Mouse (Mus musculus) kidney, adult 2 months (tissue): Measurements from ENCODE around the gene Atp8a1. TPM values are rescaled to one million over a fixed set of nuclear protein-coding genes. Genes with fewer than 3 reads are reported as not detected.

Experiments used
- DNase-seq: peaks from one replicate; pipeline ENCODE4 v3.0.0; 2021
- H3K27ac ChIP-seq: fragments of 200-500 bp; 2 replicates; pipeline ENCODE4 v1.5.1; 2012; ENCODE audit warnings: low read depth, low read length, control low read depth, inconsistent platforms; ENCODE audit not compliant: insufficient read depth
- H3K27me3 ChIP-seq: fragments of 200-500 bp; replicated peaks from 2 replicates; pipeline ENCODE4 v1.6.1; 2012; ENCODE audit warnings: mild to moderate bottlenecking, moderate library complexity, low read length, inconsistent platforms; ENCODE audit not compliant: control insufficient read depth, insufficient read depth
- H3K36me3 ChIP-seq: fragments of 200-500 bp; 2 replicates; pipeline ENCODE4 v1.6.1; 2012; ENCODE audit warnings: mild to moderate bottlenecking, moderate library complexity, low read length, inconsistent platforms; ENCODE audit not compliant: control insufficient read depth, insufficient read depth
- H3K4me1 ChIP-seq: fragments of 200-500 bp; 2 replicates; pipeline ENCODE4 v1.6.1; 2011; ENCODE audit warnings: low read length; ENCODE audit not compliant: control insufficient read depth, insufficient read depth
- H3K4me3 ChIP-seq: fragments of 200-500 bp; 2 replicates; pipeline ENCODE4 v1.5.1; 2011; ENCODE audit warnings: mild to moderate bottlenecking, low read depth, low read length, control low read depth; ENCODE audit not compliant: insufficient read depth
- CTCF ChIP-seq: fragments of 200-500 bp; conservative IDR thresholded peaks from 2 replicates; pipeline ENCODE4 v1.5.1; 2011; ENCODE audit warnings: low read depth, mild to moderate bottlenecking, control low read depth, low read length, moderate library complexity, mixed read lengths; ENCODE audit not compliant: insufficient read depth, insufficient read length
- POLR2A ChIP-seq: fragments of 200-500 bp; IDR thresholded peaks from one replicate; pipeline ENCODE4 v1.6.1; 2011; ENCODE audit warnings: low read depth, low read length, control low read depth
- WGBS: fragments of 180-500 bp; shearing (Covaris S2); methylation state at CpG from one replicate; pipeline ENCODE4 v1.1.7; 2018; 5-methylcytosine and 5-hydroxymethylcytosine counted together
- polyA plus RNA-seq: library from polyadenylated mRNA; depleted of rRNA; stranded (reverse); fragments of >200 nt; gene quantifications from 2 replicates; pipeline ENCODE4 v1.2.3, GENCODE M21; 2012

The Atp8a1 gene
- polyA plus RNA-seq, 1 experiment: 5.1 TPM

- Histone ChIP-seq H3K27ac (no peak overlapping the region), H3K27me3 (no peaks in the 10 kb centered on the region), H3K4me1 (no peaks in the 10 kb centered on the region), H3K36me3 (no peaks in the 10 kb centered on the region), H3K4me3 (no peak overlapping the region)
- TF ChIP-seq POLR2A (no peak), CTCF (no peak; the same call in 1 of the 2 replicates)
- peak; percentile 12 for DNase-seq
- 80% methylated on average over 21 of the region's 21 CpGs for WGBS
Observed at GRCm38 (mm10) chr5:67647568-67647967, 199.7 kb downstream of the Atp8a1 start.

GRCm38 (mm10) chr5:67646756-67647529 lies 200.3 kb downstream of the Atp8a1 start:
- WGBS: 66% methylated on average over 20 of the region's 20 CpGs
- Histone ChIP-seq H3K27ac (no peak overlapping the region), H3K4me3 (no peak overlapping the region), H3K4me1 (no peaks in the 10 kb centered on the region), H3K27me3 (no peaks in the 10 kb centered on the region), H3K36me3 (no peaks in the 10 kb centered on the region)
- no peak for DNase-seq
- TF ChIP-seq CTCF (no peak), POLR2A (no peak)

- Histone ChIP-seq H3K27ac (no peak overlapping the region), H3K4me1 (no peaks in the 10 kb centered on the region), H3K4me3 (no peak overlapping the region), H3K27me3 (no peaks in the 10 kb centered on the region), H3K36me3 (no peaks in the 10 kb centered on the region)
- TF ChIP-seq POLR2A (no peak), CTCF (no peak)
- WGBS: 88% methylated on average over 5 of the region's 5 CpGs
- DNase-seq: no peak
Observed at GRCm38 (mm10) chr5:67643537-67644255, 203.5 kb downstream of the Atp8a1 start.

DNA sequence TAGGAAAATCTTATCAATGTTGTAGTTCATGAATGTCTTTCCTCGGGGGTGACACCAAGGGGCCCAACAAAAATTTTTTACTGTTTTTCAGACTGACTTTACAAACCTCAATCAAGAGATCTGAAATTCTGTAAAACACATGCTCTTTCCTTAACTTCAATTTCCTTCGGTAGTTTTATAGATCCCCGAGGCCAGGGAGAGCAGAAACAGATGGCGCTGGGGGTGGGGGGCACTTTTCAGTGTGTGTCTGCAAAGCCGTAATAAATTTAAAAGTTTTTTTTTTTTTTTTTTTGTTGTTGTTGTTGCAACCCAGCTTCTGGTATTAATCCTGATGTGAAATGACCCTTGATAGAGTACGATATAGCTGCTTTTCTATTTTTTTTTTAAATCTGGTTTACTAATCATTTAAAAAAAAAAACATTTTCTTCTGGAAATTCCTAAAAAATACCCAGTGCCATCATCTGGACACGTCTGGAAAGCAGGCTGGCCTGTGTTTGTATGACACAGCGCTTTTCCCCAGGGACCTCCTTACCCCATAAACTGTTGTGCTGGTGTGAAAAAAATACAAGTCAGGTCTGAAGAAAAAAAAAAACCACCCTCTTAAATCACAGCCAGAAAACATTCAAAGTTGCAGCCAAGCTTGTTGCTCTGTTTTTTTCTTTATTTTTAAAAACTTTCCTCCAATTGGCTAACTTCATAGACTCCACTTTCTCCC lies 205.7 kb downstream of the Atp8a1 start:
- Histone ChIP-seq H3K27ac (no peak overlapping the region), H3K27me3 (no peaks in the 10 kb centered on the region), H3K4me1 (no peaks in the 10 kb centered on the region), H3K4me3 (no peak overlapping the region), H3K36me3 (no peaks in the 10 kb centered on the region)
- TF ChIP-seq CTCF (no peak), POLR2A (no peak)
- peak; percentile 4 for DNase-seq
- WGBS: 53% methylated on average over 8 of the region's 8 CpGs

DNA sequence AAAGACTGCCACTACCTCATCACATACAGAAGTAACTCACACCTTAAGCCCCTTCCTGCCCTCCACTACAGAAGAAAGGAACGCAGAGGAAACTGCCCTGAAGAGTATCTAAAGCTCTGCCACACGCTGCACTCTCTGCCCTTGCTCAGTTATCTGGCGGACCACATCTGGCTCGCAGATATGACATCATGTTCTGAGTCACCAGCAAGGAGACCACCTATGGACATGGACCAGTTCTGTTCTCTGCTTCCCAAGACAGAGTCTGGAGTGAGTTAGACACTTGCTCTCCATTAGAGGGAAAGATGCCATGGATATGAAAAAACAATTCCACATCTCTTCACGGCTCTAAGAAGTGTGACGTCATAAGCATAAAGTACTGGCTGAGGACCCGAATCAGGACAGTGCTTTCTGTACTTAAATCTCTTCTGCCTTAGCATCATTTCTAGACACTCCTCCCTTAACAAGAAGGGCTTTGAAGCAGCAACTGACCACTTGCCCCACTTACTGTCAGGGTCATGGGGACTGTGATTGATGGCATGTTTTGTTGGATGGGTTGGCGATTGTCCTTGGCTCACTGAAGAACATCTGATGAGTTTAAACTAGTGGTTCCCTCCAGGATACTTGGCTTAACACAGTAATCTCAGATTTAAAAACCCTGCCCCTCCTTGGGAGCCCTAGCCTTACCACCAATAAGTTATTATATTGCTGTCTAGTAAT lies 206.5 kb downstream of the Atp8a1 start:
- DNase-seq: no peak
- 67% methylated on average over 8 of the region's 8 CpGs for WGBS
- no peak overlapping the region for H3K4me3 ChIP-seq
- H3K27me3 ChIP-seq: no peaks in the 10 kb centered on the region
- no peaks in the 10 kb centered on the region for H3K4me1 ChIP-seq
- H3K36me3 ChIP-seq: no peaks in the 10 kb centered on the region
- no peak for TF ChIP-seq POLR2A
- TF ChIP-seq CTCF: no peak
- H3K27ac ChIP-seq: no peak overlapping the region

GRCm38 (mm10) chr5:67634339-67634738 lies 212.9 kb downstream of the Atp8a1 start:
- WGBS: 44% methylated on average over 3 of the region's 3 CpGs
- no peaks in the 10 kb centered on the region for H3K27me3 ChIP-seq
- no peaks in the 10 kb centered on the region for H3K36me3 ChIP-seq
- H3K27ac ChIP-seq: no peak overlapping the region
- no peak overlapping the region for H3K4me3 ChIP-seq
- TF ChIP-seq POLR2A: no peak
- TF ChIP-seq CTCF: no peak
- DNase-seq: no peak
- no peaks in the 10 kb centered on the region for H3K4me1 ChIP-seq

- Histone ChIP-seq H3K36me3 (no peaks in the 10 kb centered on the region), H3K4me1 (no peaks in the 10 kb centered on the region), H3K4me3 (no peak overlapping the region), H3K27ac (no peak overlapping the region), H3K27me3 (no peaks in the 10 kb centered on the region)
- TF ChIP-seq POLR2A: no peak
- TF ChIP-seq CTCF: no peak
- WGBS: 67% methylated on average over 10 of the region's 10 CpGs
- DNase-seq: no peak
Observed at GRCm38 (mm10) chr5:67633831-67634268, 213.4 kb downstream of the Atp8a1 start.
